Mouse (Mus musculus) CH12F3 (cell line): ENCODE measurements around the gene Vat1.
"Not testable (repeated sequence)": the region's sequence is repeated elsewhere in the genome, so short reads cannot be mapped to it uniquely, and the experiment has no call there.

ENCODE experiments used
- in situ Hi-C: fragments of 300-500 bp; cut with MboI; formaldehyde crosslinking; loops from 2 replicates; pipeline ENCODE4 v1.14.3; 2020; ENCODE audit warnings: low sequenced_read_pairs

The Vat1 gene

GRCm38 (mm10) chr11:101465869-101466551 is at the start of gene Vat1:
Gene Vat1, minus strand, starts transcription at chr11:101466230.
- in situ Hi-C loops: no loop called here

- in situ Hi-C loops: no loop called here
Observed at GRCm38 (mm10) chr11:101507090-101507489, 41.1 kb upstream of the Vat1 start.

- in situ Hi-C loops: no loop called here
Observed at GRCm38 (mm10) chr11:101506269-101506780, 40.3 kb upstream of the Vat1 start.

- in situ Hi-C loops: no loop called here
Observed at GRCm38 (mm10) chr11:101486126-101486525, 20.1 kb upstream of the Vat1 start.

GRCm38 (mm10) chr11:101485509-101486028 is 19.5 kb upstream of the Vat1 start:
- in situ Hi-C loops: no loop called here

GRCm38 (mm10) chr11:101484814-101485213 is 18.8 kb upstream of the Vat1 start:
- in situ Hi-C loops: no loop called here

- in situ Hi-C loops: no loop called here
Observed at GRCm38 (mm10) chr11:101484245-101484644, 18.2 kb upstream of the Vat1 start.

GRCm38 (mm10) chr11:101483804-101484203 is 17.8 kb upstream of the Vat1 start:
- in situ Hi-C loops: no loop called here

- in situ Hi-C loops: no loop called here
Observed at GRCm38 (mm10) chr11:101480912-101481311, 14.9 kb upstream of the Vat1 start.

GRCm38 (mm10) chr11:101479171-101479635 is 13.2 kb upstream of the Vat1 start:
- in situ Hi-C loops: no loop called here

GRCm38 (mm10) chr11:101477552-101478211 is 11.7 kb upstream of the Vat1 start:
- in situ Hi-C loops: no loop called here

- in situ Hi-C loops: no loop called here
Observed at GRCm38 (mm10) chr11:101477194-101477551, 11.1 kb upstream of the Vat1 start.

- in situ Hi-C loops: not testable (repeated sequence)
Observed at GRCm38 (mm10) chr11:101476361-101476760, 10.3 kb upstream of the Vat1 start.

GRCm38 (mm10) chr11:101474298-101474697 is 8.3 kb upstream of the Vat1 start:
- in situ Hi-C loops: no loop called here

- in situ Hi-C loops: not testable (repeated sequence)
Observed at GRCm38 (mm10) chr11:101473686-101474085, 7.7 kb upstream of the Vat1 start.

GRCm38 (mm10) chr11:101472336-101472735 is 6.3 kb upstream of the Vat1 start:
- in situ Hi-C loops: no loop called here

GRCm38 (mm10) chr11:101471926-101472325 is 5.9 kb upstream of the Vat1 start:
- in situ Hi-C loops: no loop called here

- in situ Hi-C loops: no loop called here
Observed at GRCm38 (mm10) chr11:101470206-101470605, 4.2 kb upstream of the Vat1 start.

GRCm38 (mm10) chr11:101469155-101469554 is 3.1 kb upstream of the Vat1 start:
- in situ Hi-C loops: no loop called here

- in situ Hi-C loops: no loop called here
Observed at GRCm38 (mm10) chr11:101468731-101469130, 2.7 kb upstream of the Vat1 start.

GRCm38 (mm10) chr11:101468263-101468688 is 2.2 kb upstream of the Vat1 start:
- in situ Hi-C loops: no loop called here
